Mouse (Mus musculus) WW6 (cell line): Measurements from ENCODE around the gene Ap1g1.
"Not testable (repeated sequence)": the region's sequence is repeated elsewhere in the genome, so short reads cannot be mapped to it uniquely, and the experiment has no call there.

Experiments
- DNase-seq: peaks from one replicate; pipeline ENCODE4 v3.0.0-alpha.2; 2013; ENCODE audit warnings: low read depth, low spot score

Ap1g1 gene

DNA sequence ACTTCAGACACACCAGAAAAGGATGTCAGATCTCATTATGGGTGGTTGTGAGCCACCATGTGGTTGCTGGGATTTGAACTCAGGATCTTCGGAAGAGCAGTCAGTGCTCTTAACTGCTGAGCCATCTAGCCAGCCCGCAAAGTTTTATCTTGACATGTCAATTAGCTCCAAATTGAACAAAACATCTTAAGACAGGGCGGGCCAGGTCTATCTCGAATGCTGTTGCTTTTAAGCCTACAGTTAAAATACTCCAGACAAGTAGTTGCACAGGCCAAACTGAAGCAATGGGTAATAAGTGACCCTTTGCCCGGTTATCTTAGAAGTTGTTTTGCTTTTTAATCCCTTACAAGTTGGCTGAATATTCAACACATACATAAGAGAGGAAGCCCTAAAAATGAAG lies 88.3 kb downstream of the Ap1g1 start:
- no peak for DNase-seq

DNA sequence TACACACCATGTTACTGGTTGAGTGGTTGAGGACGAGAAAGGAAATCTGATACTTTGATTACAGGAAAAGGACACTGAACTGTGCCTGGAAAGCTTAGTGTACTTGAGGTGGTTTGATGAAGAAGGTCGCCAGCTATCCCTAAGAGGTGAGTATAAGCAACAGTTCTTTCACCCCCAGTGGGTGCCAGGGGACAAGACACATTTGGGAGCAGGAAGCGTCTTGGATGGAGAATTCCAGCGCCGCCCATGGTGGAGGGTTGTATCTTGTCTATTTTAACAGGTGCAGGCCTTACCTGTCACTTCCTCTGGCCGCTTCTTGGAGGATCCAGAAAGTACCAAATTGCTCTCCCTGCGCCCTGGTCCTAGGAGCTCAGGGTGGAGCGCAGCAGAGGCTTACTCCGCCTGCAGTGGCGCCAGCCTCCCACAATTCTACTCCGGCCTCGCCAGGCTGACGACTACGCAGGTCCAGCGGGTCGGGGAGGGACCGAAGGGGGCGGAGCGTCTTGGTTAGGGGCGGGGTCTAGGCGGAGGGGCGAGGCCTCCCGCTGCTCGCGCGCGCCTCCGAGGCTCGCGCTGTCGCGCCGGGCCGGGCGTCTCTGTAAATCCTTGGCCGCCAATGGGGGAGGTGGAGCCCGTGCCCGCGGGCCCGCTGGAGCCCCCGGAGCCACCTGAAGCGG lies 89.8 kb downstream of the Ap1g1 start, which contains the start of gene Phlpp2:
Gene Phlpp2, plus strand, starts transcription at position 540 of the 677 bp plus-strand sequence.
- DNase-seq = peak; percentile 89

DNA sequence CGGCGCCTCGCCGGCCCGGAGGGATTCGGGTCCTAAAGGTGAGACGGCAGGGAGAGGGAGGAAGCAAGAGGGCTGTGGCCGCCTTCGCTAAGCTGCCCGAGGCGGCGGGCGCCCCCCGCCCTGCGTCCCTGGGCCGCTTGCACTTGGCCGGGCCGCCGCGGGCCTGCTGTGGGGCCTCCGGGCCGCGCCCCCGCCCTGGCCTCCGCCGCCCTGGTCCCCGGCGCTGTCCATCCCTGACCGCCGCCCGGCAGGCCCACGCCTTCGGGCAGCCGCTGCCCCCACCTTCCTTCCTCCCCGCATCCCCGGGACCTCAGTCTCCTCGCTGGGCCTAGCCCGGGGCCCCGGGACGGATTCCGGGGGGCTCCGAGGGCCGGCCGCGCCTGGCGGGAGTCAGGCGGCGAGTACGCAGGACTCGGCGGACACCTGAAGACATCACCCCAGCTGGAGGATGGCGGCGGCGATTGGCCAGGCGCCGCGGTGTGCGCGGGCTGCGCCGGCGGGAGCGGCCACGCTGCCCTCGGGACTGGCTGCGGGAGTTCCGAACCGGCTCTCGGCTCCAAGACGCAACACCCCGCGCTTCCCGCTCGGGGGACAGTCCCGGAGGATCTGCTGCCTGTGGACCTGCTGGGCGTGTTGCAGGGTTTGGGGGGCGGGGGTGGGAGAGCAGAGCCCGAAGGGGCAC lies 90.5 kb downstream of the Ap1g1 start:
- no peak for DNase-seq

DNA sequence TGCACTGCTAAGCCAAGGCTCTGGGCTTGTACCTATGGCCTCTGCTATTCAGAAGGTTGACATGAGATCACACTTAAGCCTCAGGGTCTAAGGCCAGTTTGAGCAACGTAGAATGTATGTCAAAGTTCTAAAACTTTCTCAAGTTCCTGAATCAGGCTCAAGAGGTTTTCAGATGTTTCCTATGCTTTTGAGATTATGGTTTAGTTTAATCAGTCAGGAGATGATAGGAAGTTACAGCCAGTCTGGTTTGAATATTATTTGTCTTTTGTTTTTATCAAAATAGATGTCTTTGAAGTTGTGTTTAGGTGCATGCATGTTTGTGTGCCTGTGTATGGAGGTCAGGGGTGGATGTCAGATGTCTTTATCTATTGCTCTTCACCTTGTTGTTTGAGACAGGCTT lies 92.7 kb downstream of the Ap1g1 start:
- DNase-seq = no peak

DNA sequence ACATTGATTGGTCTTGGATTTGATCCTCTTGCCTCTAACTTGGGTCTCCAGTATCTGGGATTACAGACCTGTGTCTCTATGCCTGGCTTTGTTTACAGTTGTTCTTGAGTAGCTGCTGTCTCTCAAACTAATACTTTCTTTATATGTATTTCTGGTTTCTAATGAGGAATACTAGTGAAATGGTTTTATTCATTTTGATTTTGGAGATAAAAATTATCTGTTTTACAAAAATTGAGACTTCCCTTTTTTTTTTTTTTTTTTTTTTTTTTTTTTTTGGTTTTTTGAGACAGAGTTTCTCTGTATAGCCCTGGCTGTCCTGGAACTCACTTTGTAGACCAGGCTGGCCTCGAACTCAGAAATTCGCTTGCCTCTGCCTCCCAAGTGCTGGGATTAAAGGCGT lies 95.4 kb downstream of the Ap1g1 start:
- DNase-seq = not testable (repeated sequence)

DNA sequence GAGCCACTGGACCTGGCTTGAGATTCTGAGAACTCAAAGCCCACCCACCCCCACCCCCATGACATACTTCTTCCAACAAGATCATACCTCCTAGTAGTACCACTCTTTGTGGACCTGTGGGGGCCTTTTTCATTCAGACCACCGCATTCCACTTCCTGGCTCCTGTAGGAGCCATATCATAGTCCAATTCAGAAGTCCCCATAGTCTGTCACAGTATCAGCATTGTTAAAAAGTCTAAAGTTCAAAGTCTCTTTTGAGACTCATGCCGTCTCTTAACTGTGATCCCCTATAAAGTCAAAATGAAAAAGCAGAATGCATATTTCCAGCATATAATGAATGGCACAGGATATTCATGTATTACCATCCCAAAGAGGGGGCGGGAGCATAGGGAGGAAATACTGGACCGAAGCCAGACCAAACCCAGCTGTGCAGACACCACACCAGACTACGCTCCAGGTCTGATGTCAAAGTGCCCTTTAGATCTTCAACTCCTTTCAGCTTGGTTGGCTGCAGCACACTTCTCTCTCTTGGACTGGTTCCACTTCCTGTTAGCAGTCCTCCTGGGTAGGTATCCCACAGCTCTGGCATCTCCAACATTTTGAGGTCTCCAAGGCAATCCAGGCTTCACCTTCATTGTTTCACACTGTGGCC lies 101.8 kb downstream of the Ap1g1 start:
- DNase-seq = no peak

DNA sequence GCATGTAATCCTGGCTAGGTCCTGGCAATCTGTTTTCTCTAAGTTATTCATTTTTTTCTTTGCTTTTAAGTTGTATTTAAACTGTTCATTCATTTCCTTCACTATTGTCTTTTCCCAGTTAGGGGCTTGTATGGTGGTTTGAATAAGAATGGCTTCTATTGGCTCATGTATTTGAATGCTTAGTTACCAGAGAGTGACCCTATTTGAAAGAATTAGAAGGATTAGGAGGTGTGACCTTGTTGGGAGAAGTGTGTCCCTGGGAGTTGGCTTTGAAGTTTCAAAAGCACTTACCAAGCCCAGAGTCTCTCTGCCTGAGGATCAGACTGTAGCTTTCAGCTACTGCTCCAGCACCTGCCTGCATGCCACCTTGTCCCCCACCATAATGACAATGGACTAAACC lies 106.9 kb downstream of the Ap1g1 start:
- no peak for DNase-seq

DNA sequence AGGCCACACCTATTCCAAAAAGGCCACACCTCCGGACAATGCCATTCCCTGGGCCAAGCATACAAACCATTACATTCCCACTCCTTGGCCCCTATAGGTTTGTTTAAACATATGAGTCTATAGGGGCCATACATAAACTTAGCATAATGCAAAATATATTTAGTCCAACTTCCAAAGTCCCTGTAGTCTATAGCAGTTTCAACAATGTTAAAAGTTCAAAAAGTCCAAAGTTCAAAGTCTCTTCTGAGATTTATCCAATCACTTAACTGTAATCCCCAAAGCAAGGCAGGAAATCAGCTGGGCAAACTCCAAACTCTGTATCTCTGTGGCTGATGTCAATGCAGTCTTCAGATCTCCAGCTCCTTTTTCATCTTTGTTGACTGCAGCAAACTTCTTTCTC lies 110.9 kb downstream of the Ap1g1 start:
- DNase-seq = no peak

DNA sequence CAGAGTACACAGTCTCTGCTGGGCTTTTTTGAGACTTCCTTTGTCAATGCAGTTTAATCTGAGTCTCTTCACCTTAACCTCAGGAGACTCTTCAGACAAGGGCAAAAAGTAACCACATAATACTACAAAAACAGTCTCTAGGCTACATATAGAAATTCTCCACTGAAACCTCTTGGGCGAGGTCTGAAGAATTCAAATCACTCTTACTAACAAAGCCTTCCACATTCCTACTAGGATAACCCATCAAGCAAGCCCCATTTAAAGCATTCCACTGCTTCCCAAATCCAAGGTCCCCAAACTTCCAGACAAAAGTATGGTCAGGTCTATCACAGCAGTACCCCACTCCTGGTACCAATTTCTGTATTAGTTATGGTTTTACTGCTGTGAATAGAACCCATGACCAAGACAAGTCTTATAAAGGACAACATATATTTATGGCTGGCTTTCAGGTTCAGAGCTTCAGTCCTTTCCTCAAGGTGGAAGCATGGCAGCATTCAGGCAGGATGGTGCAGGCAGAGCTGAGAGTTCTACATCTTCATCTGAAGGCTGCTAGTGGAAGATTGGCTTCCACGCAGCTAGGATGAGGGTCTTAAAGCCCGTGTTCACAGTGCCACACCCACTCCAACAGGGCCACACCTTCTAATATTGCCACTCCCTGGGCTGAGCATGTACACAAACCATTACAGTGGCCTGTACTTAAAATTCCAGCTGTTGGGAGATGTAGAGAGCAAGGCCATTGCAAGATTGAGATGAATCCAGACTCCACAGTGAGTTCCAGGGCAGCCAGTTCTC lies 112.6 kb downstream of the Ap1g1 start:
- DNase-seq = no peak

DNA sequence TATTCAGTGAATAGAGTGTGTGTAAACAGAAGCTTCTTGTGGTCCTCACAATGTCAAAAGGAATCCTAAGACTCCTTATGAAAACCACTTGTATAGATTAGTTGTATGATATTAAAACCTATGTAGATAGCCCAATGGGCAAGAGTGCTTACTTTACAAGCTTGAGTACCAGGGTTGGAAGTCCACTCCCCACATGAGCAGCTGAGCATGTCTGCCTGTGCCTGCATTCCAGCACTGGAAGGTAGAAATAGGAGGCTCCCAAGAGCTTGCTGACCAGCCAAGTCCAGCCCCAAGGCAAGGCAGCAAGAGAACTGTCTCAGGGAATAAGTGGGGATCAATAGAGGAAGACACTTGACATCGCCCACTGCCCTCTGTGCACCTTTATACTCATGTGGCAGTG lies 116.3 kb downstream of the Ap1g1 start:
- no peak for DNase-seq

DNA sequence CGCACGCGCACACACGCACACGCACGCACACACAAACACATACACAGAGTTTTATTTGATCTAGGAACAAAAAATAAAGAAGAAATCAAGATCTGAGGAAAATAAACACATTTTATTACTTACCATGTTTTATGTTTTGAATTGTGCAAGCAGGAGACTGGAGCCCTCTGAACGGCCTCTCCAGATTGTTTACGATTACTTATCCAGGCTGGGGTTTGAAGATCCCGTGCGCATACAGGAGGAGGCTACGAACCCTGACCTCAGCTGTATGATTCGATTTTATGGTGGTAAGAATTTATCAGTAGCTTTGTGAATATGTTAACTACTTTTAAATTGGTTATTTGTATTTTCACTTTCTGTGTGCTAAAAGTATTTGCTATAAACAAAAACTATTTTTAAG lies 117.0 kb downstream of the Ap1g1 start:
- no peak for DNase-seq

DNA sequence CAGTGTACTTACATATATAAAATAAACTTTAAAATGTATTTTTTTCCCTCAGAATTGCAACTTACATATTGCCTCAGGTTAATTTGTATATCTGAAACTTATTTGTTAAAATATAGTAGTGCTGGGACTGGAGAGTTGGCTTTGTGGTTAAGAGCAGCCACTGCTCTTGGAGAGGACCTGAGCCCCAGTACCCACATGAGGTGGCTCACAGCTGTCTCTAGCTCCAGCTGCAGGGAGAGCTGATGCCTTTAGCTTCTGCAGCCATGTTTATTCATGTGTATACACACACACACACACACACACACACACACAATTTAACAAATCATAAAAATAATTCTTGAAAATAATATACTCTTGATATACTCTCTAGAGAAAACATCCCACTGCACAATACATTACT lies 124.0 kb downstream of the Ap1g1 start:
- no peak for DNase-seq

DNA sequence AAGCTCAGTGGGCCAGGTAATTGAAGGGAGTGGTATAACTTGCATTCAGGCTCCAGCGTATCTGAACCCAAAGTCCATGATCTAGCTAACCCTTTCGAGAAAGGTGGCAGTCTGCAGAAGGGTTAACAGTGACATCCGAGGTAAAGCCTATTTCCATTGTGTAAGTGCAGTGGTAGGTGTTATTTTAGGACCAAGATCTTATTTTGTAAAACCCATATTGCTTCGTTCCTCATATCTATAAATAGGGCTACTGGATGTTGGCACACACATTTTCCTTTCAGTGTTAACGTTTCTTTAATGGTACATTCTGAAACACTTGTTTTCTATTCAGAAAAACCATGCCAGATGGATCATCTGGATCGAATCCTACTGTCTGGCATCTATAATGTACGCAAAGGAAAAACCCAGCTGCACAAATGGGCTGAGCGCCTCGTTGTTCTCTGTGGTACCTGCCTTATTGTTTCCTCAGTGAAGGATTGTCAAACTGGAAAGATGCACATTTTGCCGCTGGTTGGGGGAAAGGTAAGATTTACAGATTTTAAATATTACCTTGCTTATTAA lies 125.6 kb downstream of the Ap1g1 start:
- DNase-seq = no peak

DNA sequence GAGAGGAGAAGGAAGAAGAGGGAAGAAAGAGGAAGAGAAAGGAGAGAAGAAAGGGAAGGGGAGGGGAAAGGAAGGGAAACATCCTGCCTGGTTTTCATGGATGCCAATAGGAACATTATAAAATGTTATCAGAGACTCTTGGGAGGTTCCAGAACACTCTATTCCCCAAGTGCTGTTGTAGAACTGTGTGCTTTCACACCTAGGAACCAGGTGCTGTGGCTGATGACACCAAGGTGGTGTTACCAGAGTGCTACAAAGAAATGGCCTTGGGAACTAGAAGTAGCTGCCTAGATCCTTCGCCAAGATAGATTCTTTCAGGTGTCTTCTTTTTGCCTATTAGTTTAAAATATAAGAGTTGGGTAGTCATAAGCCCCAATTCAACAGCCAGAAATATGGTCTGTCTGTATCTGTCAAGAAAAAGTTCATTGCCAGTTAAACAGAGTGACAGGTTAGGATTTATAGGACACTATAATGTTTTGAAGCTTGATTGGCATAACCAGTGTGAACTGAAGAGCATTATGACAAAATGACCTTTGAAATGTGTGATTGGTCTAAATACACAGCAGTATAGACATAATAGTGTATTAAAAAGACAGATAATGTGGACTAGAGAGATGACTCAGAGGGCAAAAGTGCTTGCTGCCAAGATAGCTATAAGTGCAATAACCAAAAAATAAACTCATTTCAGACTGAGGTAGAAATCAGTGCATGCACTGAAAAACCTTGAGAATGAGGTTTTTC lies 126.7 kb downstream of the Ap1g1 start:
- DNase-seq = no peak

DNA sequence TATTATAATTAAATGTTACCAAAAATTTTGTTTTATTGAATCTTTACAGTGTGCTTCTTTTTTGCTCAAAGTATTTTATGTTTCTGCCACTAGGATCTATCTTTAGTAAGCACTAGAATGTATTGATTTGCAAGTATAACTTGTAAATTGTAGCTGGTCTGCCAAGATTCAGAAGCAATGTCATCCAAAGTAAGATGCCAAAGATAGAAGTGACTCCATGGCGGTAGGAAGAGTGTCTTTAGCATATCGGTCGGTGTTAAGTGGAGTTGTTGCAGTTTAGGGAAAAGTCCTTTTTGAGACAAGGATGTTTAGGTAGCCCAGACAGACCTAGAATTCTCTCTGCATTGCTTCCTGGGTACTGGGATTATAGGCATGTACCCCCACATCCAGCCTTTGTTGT lies 128.6 kb downstream of the Ap1g1 start:
- no peak for DNase-seq

DNA sequence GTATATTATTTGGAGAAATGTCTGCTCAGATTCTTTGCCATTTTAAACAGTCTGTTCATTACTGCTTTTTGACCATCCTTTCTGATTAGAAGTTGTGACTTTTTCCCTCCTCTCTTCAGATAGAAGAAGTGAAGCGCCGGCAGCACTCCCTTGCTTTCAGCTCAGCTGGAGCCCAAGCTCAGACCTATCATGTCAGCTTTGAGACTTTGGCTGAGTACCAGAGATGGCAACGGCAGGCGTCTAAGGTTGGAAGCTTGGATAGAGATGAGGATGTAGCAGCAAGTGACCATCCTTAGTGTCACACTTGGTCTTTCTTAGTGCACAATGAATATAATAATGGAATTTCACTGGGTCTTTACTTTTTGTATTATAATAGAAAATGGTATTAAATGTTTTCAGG lies 129.0 kb downstream of the Ap1g1 start:
- DNase-seq = no peak
